Mouse (Mus musculus) liver, embryonic 15.5 days (tissue): ENCODE data around the gene Nsun6. TPM values are rescaled to one million over a fixed set of nuclear protein-coding genes. Genes with fewer than 3 reads are reported as not detected.
A peak's percentile ranks its signal among the peaks of the same experiment; 100 is the strongest.

Experiments
- ATAC-seq: fragments of 200-750 bp; cut with Nextera tagmentation; 2 replicates; pipeline ENCODE4 v1.8.0; 2017; ENCODE audit warnings: moderate number of reproducible peaks, mild to moderate bottlenecking, moderate library complexity; ENCODE audit not compliant: insufficient read depth
- H3K27ac ChIP-seq: fragments of 300-500 bp; sonication (generic); replicated peaks from 2 replicates; pipeline ENCODE4 v1.5.1; 2015; ENCODE audit warnings: mild to moderate bottlenecking, inconsistent platforms
- H3K27me3 ChIP-seq: fragments of 300-500 bp; sonication (generic); 2 replicates; pipeline ENCODE4 v1.6.1; 2015; ENCODE audit warnings: mild to moderate bottlenecking, inconsistent platforms
- H3K36me3 ChIP-seq: fragments of 300-500 bp; sonication (generic); replicated peaks from 2 replicates; pipeline ENCODE4 v1.6.1; 2015; ENCODE audit warnings: moderate library complexity, mild to moderate bottlenecking, inconsistent platforms
- H3K4me1 ChIP-seq: fragments of 300-500 bp; sonication (generic); replicated peaks from 2 replicates; pipeline ENCODE4 v1.6.1; 2015; ENCODE audit warnings: inconsistent platforms
- H3K4me2 ChIP-seq: fragments of 300-500 bp; sonication (generic); 2 replicates; pipeline ENCODE4 v1.6.1; 2015; ENCODE audit warnings: moderate library complexity, mild to moderate bottlenecking, inconsistent platforms
- H3K4me3 ChIP-seq: fragments of 300-500 bp; sonication (generic); replicated peaks from 2 replicates; pipeline ENCODE4 v1.5.1; 2015; ENCODE audit warnings: mild to moderate bottlenecking, inconsistent platforms
- H3K9ac ChIP-seq: fragments of 300-500 bp; sonication (generic); 2 replicates; pipeline ENCODE4 v1.6.1; 2015; ENCODE audit warnings: moderate library complexity, mild to moderate bottlenecking, inconsistent platforms
- H3K9me3 ChIP-seq: fragments of 300-500 bp; sonication (generic); replicated peaks from 2 replicates; pipeline ENCODE4 v1.6.1; 2016; ENCODE audit warnings: inconsistent platforms
- WGBS: fragments of 180-500 bp; shearing (Covaris S2); methylation state at CpG from one replicate; pipeline ENCODE4 v1.1.7; 2015; ENCODE audit warnings: mixed read lengths; ENCODE audit not compliant: insufficient replicate concordance; 5-methylcytosine and 5-hydroxymethylcytosine counted together
- polyA plus RNA-seq: library from polyadenylated mRNA; unstranded; fragments of >200 nt; fragmentation: Nextera tagmentation; extraction: Ambion mirVana; gene quantifications from 2 replicates; pipeline ENCODE4 v1.2.1, GENCODE M21; 2015

Nsun6 gene
- 2.9 and 4.5 TPM in 2 replicates for polyA plus RNA-seq

GRCm38 (mm10) chr2:15054945-15055637 lies at the start of gene Nsun6:
TSS of gene Nsun6 (minus strand) at chr2:15055069.
- H3K9me3 ChIP-seq = no peaks in the 10 kb centered on the region
- H3K4me1 ChIP-seq = peaks cover 21% of the 10 kb centered on the region
- peak within 1 kb of the TSS; percentile 85 for H3K27ac ChIP-seq
- under 1% methylated on average over 75 of the region's 75 CpGs for WGBS
- H3K36me3 ChIP-seq = no peaks in the 10 kb centered on the region
- H3K9ac ChIP-seq = peak within 1 kb of the TSS; percentile 87
- H3K4me3 ChIP-seq = peak within 1 kb of the TSS; percentile 97
- no peaks in the 10 kb centered on the region for H3K27me3 ChIP-seq
- ATAC-seq = peak; percentile 96
- peak within 1 kb of the TSS; percentile 92 for H3K4me2 ChIP-seq

GRCm38 (mm10) chr2:15104386-15104785 lies 49.5 kb upstream of the Nsun6 start:
- Histone ChIP-seq H3K4me2 (no peak overlapping the region), H3K4me3 (no peak overlapping the region), H3K27ac (no peak overlapping the region), H3K9ac (no peak overlapping the region), H3K4me1 (no peaks in the 10 kb centered on the region), H3K27me3 (no peaks in the 10 kb centered on the region), H3K9me3 (no peaks in the 10 kb centered on the region), H3K36me3 (no peaks in the 10 kb centered on the region)
- ATAC-seq = no peak
- WGBS = 0% methylated on average over 1 of the region's 1 CpGs

- no peak overlapping the region for H3K4me2 ChIP-seq
- ATAC-seq = no peak
- H3K4me3 ChIP-seq = no peak overlapping the region
- no peaks in the 10 kb centered on the region for H3K36me3 ChIP-seq
- no peaks in the 10 kb centered on the region for H3K27me3 ChIP-seq
- WGBS = 33% methylated on average over 3 of the region's 3 CpGs
- H3K9ac ChIP-seq = no peak overlapping the region
- no peak overlapping the region for H3K27ac ChIP-seq
- no peaks in the 10 kb centered on the region for H3K9me3 ChIP-seq
- no peaks in the 10 kb centered on the region for H3K4me1 ChIP-seq
Measured at GRCm38 (mm10) chr2:15096514-15097090, 41.7 kb upstream of the Nsun6 start.

GRCm38 (mm10) chr2:15087308-15087707 lies 32.4 kb upstream of the Nsun6 start:
- 64% methylated on average over 1 of the region's 1 CpGs for WGBS

GRCm38 (mm10) chr2:15083702-15084101 lies 28.8 kb upstream of the Nsun6 start:
- Histone ChIP-seq H3K4me2 (no peak overlapping the region), H3K9ac (no peak overlapping the region), H3K4me3 (no peak overlapping the region), H3K27me3 (no peaks in the 10 kb centered on the region), H3K27ac (no peak overlapping the region), H3K4me1 (no peaks in the 10 kb centered on the region), H3K36me3 (0 out of 2 replicates have a peak, but pooled peaks cover 10% of the 10 kb centered on the region), H3K9me3 (no peaks in the 10 kb centered on the region)
- WGBS = 82% methylated on average over 2 of the region's 2 CpGs
- ATAC-seq = no peak

More at GRCm38 (mm10) chr2:15087308-15087707, 32.4 kb upstream of the Nsun6 start:
- Histone ChIP-seq H3K4me2 (no peak overlapping the region), H3K4me3 (no peak overlapping the region), H3K9ac (no peak overlapping the region), H3K27me3 (no peaks in the 10 kb centered on the region), H3K27ac (no peak overlapping the region), H3K4me1 (no peaks in the 10 kb centered on the region), H3K9me3 (no peaks in the 10 kb centered on the region), H3K36me3 (0 out of 2 replicates have a peak, but pooled peaks cover 5% of the 10 kb centered on the region)
- ATAC-seq = no peak

- H3K4me3 ChIP-seq = no peak overlapping the region
- no peaks in the 10 kb centered on the region for H3K9me3 ChIP-seq
- 37% methylated on average over 5 of the region's 5 CpGs for WGBS
- H3K9ac ChIP-seq = no peak overlapping the region
- no peaks in the 10 kb centered on the region for H3K27me3 ChIP-seq
- no peak overlapping the region for H3K4me2 ChIP-seq
- 0 out of 2 replicates have a peak, but pooled peaks cover 6% of the 10 kb centered on the region for H3K4me1 ChIP-seq
- H3K27ac ChIP-seq = no peak overlapping the region
- ATAC-seq = no peak
- H3K36me3 ChIP-seq = peaks cover 12% of the 10 kb centered on the region; the same call in 1 of the 2 replicates
Measured at GRCm38 (mm10) chr2:15067091-15067490, 12.2 kb upstream of the Nsun6 start.

GRCm38 (mm10) chr2:15065447-15065846 lies 10.6 kb upstream of the Nsun6 start:
- no peak for ATAC-seq
- WGBS = 54% methylated on average over 2 of the region's 2 CpGs
- Histone ChIP-seq H3K4me2 (no peak overlapping the region), H3K4me1 (0 out of 2 replicates have a peak, but pooled peaks cover 8% of the 10 kb centered on the region), H3K9ac (no peak overlapping the region), H3K4me3 (no peak overlapping the region), H3K9me3 (no peaks in the 10 kb centered on the region), H3K36me3 (peaks cover 12% of the 10 kb centered on the region; the same call in 1 of the 2 replicates), H3K27ac (no peak overlapping the region), H3K27me3 (no peaks in the 10 kb centered on the region)

- no peak overlapping the region for H3K4me3 ChIP-seq
- no peak overlapping the region for H3K27ac ChIP-seq
- no peak overlapping the region for H3K4me2 ChIP-seq
- H3K36me3 ChIP-seq = 0 out of 2 replicates have a peak, but pooled peaks cover 6% of the 10 kb centered on the region
- no peak for ATAC-seq
- H3K4me1 ChIP-seq = 0 out of 2 replicates have a peak, but pooled peaks cover 8% of the 10 kb centered on the region
- WGBS = 72% methylated on average over 7 of the region's 7 CpGs
- H3K9me3 ChIP-seq = no peaks in the 10 kb centered on the region
- no peak overlapping the region for H3K9ac ChIP-seq
- no peaks in the 10 kb centered on the region for H3K27me3 ChIP-seq
Measured at GRCm38 (mm10) chr2:15064380-15065269, 9.8 kb upstream of the Nsun6 start.

- 0 out of 2 replicates have a peak, but pooled peaks cover 6% of the 10 kb centered on the region for H3K36me3 ChIP-seq
Measured at GRCm38 (mm10) chr2:15063815-15064214, 8.9 kb upstream of the Nsun6 start.

GRCm38 (mm10) chr2:15060856-15061255 lies 6.0 kb upstream of the Nsun6 start:
- no peak for ATAC-seq

More at GRCm38 (mm10) chr2:15063815-15064214, 8.9 kb upstream of the Nsun6 start:
- H3K9me3 ChIP-seq = no peaks in the 10 kb centered on the region
- H3K27ac ChIP-seq = no peak overlapping the region
- H3K4me3 ChIP-seq = no peak overlapping the region
- H3K4me1 ChIP-seq = 0 out of 2 replicates have a peak, but pooled peaks cover 8% of the 10 kb centered on the region
- H3K27me3 ChIP-seq = no peaks in the 10 kb centered on the region
- no peak overlapping the region for H3K9ac ChIP-seq
- H3K4me2 ChIP-seq = no peak overlapping the region
- WGBS = 70% methylated on average over 1 of the region's 1 CpGs
- ATAC-seq = no peak

More at GRCm38 (mm10) chr2:15060856-15061255, 6.0 kb upstream of the Nsun6 start:
- Histone ChIP-seq H3K36me3 (no peaks in the 10 kb centered on the region), H3K27me3 (no peaks in the 10 kb centered on the region), H3K9me3 (no peaks in the 10 kb centered on the region), H3K9ac (no peak overlapping the region), H3K27ac (no peak overlapping the region), H3K4me2 (no peak overlapping the region), H3K4me3 (no peak overlapping the region), H3K4me1 (peaks cover 14% of the 10 kb centered on the region)
- 80% methylated on average over 3 of the region's 3 CpGs for WGBS
